Mouse (Mus musculus) liver, embryonic 14.5 days (tissue): ENCODE results near the gene Krt36.

Experiments used
- CTCF ChIP-seq: IDR thresholded peaks from 2 replicates; pipeline ENCODE4 v1.5.1; 2016; ENCODE audit warnings: antibody characterized with exemption, low read depth, control low read depth
- EP300 ChIP-seq: IDR thresholded peaks from 2 replicates; pipeline ENCODE4 v1.6.1; 2016; ENCODE audit warnings: antibody characterized with exemption, low read depth

DNA sequence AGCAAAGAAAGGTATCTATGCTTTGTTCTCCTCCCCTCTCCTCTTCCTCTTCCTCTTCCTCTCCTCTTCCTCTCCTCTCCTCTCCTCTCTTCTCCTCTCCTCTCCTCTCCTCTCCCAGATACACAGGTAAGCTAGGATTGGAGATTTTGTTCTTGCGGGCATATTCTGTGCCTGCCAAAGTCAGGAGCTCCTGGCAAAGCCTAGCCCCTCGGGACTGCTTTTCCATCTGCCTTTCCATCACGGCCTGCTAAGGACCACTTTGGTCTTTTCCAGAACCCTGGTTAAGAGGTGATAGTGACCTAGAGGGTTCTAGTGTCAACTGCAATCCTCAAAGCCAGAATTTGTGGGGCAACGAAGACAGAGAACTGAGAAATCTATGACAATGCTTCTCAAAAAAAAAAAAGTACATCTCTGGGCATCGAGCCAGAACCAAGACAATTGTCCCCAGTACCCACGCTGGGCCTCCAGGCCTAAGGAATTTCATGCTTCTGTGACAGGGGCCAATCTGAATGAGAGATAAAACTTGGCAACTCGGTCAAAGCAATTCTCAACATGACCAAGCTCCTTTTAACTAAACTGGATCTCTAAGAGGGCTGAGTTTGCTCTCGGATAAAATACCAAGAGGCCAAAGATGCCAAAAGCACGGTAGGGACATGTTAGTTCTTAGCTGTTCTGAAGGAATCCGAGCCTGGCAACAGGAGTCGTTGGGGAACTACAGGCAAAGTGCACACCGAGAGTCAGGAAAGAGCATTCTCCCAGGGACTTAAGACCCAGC, 39.0 kb downstream of the Krt36 start:
- TF ChIP-seq EP300 (no peak), CTCF (no peak)
